Mouse (Mus musculus) adrenal gland (tissue): ENCODE measurements at regions not wholly inside any gene's neighbourhood (a gene's known extent, or its start where the extent isn't known, plus 50 kb on each side); places are given as distances from the start of the nearest gene placed in this dataset.

Source experiments
- intact Hi-C: fragments of 180-260 bp; cut with DNase I; formaldehyde crosslinking; loops from one replicate; pipeline ENCODE4 v1.15.1; 2025

DNA sequence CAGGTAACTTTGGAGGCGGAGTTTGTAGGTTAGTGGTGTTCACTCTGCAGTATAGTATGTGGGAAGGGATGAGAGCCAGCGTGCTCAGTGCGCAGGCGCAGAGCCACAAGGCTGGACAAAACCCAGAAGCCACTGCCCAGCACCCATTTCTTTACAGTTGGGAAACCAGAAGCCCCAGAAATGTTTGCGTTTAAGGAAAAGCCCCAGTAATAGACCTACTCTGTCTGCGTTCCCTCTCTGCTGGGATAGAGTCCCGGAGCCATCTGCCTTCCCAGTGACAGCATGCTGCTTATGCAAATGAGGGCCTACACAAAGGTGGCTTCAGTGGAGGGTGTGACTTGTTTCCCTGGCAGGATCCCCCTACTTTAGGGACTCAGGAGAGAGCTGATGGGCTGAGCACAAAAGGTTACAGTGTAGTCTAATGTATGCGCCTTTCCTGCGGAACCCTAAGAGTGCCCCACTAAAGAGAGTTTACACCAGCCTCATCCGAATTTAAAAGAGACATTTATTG, 456.0 kb downstream of the Irx1 start:
- intact Hi-C loops, result no loop called here

DNA sequence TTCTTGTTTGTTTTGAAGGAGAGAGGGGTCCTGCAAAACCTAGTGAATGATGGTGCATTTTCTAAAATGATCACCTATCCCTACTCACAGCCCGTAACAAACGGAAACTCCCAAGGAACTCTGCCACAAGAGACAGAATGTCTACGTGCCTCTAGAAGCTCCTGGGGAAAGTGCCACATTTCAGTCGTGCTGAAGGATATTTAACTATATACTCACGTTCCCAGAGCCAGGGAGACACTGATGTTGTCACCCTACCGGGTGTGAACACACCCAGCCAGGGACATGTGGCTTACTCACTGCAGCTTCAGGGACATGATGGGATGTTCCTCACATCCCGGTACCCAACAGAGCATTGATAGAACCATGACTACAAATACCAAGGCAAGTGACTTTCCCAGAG, 456.7 kb downstream of the Irx1 start:
- intact Hi-C loops, result no loop called here

DNA sequence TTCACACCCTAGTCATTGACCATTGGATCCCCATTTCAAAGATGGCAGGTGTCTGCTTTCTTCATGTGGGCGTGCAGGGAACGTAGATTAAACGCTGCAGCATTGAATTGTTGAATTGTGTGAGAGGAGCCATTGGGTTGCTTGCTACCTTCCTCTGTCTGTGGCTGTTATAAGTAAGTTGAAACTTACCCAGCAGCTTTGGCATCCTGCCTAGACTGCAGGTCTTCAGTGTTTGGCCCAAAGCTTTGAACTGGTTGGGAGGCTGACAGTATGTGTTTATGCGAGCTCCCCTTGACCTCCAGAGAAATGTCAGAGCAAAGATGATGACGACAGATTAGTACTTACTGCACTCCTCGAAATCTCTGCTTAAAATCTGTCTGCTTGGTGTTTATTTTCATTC, 473.8 kb downstream of the Irx1 start:
- intact Hi-C loops, result no loop called here

DNA sequence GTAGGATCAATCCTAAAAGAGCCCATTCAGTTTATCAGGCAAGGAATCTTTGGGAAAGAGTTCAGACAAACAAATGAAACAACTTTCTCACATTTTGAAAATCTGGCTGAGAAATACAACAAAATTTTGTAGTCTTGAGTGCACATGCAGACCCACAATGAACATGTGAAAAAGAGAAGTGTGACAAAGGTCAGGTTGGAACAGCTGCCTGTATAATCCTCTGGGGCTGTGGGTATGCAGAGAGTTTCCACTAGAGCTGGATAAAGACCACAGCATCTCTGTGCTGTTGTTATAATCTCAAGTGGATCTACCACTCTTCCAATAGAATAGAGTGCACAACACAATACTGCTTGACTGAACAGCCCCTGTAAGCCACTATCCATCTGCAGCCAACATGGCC, 482.3 kb downstream of the Irx1 start:
- intact Hi-C loops, result no loop called here

DNA sequence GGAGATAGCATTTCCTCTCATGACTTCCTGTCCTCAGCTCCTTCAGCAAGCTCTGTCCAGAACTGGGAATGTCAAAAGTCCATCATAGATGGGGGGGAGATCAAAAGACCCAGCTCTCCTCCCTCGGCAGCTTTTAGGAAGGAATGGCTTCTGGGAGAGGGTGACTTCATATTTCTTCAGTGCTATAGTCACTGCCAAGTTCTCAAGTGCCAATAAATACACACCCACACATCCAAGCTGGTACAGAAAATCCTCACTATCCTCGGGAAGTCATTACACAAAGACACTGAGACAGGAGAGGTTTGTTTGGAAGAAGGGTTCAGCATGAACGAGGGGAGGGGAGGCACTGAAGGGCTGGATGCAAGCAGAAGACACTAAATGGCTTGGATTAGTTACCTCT, 502.0 kb downstream of the Irx1 start:
- intact Hi-C loops, result no loop called here

DNA sequence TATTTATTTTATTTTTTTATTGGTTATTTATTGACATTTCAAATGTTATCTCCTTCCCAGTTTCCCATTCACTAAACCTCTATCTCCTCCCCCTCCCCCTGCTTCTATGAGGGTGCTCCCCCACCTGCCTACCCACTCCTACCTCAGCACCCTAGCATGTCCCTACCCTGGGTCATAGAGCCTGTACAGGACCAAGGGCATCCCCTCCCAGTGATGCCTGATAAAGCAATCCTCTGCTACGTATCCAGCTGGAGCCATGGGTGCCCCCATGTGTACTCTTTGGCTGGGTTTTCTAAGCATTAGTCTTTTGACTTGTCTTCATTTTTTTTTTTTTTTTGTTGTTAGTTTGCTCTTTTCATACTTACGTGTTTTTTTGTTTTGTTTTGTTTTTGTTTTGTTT, 502.9 kb downstream of the Irx1 start:
- intact Hi-C loops, result no loop called here

DNA sequence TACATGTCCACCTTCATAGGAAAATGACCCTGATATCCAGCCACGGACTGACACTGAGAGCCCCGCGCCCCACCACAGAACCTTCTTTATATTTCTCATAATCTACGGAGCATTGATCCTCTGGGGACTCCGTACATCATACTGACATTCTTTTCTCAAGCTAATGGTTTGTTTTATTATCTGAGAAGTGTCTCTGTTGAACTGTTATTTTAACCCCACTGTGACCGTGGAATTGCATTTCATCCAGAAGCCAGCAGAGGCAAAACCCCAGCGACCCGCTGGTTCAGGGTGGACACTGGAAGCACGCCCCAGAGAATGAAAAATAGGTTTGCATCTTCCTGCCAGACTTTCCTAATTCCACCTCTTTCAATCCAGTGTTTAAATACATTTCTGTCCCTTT, 503.4 kb downstream of the Irx1 start:
- intact Hi-C loops, result no loop called here

DNA sequence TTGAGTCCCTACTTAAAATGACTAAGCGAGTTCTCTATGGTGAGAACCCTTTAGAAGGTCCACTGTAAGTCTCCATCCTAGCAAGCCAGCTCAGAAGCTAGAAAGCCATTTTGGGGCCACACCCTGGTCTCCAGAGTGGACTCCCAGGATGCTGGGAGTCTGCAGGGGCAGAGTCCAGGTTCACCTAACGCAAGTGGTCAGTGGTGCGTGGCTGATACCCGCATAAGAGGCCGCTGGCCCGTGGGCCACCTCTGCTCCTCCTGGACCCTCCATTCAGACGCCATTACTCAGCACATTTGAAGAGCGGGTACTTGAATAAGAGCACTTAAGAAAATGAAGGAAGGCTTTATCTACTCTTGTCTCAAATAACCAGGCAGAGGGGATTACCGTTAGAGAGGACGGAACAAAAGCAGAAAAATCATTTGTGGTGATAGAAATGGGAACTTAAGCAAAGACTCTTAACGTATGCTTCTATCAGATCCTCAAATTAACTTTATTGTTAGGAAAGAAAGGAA, 504.4 kb downstream of the Irx1 start:
- intact Hi-C loops, result loop anchor here (10.0 kb wide), 1 partner anchor 1576 kb away; no protein-coding TSS in a partner anchor

DNA sequence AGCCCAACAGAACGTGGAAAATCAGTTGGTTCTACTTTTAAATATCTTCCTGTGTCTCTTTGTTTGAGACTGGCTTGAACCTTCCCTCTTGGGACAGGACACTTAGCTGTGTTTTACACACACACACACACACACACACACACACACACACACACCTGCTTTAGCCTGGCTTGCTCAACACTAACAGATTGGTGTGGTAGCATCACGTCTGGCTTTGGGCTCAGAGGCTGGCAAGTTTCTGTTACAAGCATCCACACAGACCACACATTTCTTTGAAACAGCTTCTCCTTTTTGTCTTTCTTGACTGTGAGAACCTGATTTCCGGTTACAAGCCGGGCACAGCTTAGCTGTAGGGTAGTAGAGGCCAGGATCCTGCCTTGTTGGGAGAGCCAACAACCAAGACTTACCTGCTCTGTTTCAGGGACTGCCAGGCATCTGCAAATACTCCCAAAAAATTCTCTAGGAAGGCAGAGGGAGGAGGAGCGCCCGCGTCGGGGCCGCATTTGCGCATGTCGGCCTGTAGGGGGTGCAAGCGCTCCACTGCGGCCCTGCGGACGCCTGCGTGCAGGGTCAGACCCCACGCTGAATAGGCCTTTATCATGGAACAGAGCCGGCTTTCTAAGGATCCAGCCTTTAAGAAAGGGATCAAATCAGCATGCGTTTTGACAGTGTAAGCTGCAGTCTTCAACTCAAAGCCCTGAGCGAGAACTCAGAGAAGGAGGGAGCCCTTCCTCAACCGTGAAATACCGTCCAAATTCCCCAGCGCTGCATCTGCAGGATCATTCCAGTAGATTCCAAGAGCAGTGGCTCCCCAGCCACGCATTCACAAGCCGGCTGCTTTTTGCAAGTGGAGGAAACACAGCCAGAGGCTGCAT, 505.2 kb downstream of the Irx1 start:
- intact Hi-C loops, result loop anchor here (10.0 kb wide), 1 partner anchor 1577 kb away; no protein-coding TSS in a partner anchor

DNA sequence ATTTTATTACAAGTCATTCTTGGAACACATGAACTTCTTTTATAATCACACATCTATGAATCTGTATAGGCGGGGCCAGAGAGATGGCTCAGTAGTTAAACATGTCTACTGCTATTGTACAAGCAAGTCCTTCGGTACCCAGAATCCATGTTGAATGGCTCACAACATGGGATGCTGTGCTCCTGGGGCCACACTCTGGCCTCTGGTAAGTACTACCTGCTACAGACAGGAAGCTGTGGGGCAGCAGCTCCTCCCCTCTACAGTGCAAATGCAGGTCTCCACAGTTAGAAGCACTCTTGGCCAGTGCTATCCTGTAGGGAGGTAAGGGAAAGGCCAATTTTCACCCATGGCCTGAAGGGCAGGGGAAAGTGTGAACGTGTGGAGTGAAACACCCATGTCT, 506.0 kb downstream of the Irx1 start:
- intact Hi-C loops, result loop anchor here (10.0 kb wide), 1 partner anchor 1577 kb away; no protein-coding TSS in a partner anchor

DNA sequence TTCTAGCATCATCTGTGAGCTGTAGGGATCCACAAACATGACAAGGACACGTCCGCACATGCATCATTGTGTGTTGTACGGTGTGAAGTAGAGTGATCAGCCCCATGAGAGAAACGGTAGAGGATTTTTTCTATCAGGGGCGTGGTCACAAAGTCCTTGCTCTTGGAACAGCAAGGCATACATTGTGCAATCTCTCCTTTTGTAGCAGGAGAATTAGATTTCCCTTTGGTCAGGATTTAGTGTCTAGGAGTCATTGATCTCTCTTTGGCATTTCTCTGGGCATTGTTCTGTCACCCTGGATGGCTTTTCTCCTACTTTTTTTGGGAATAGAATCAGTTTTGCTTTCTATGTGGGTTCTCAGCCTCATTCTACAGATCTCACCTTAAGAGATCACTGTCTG, 511.3 kb downstream of the Irx1 start:
- intact Hi-C loops, result loop anchor here (10.0 kb wide), 1 partner anchor 1583 kb away; no protein-coding TSS in a partner anchor

DNA sequence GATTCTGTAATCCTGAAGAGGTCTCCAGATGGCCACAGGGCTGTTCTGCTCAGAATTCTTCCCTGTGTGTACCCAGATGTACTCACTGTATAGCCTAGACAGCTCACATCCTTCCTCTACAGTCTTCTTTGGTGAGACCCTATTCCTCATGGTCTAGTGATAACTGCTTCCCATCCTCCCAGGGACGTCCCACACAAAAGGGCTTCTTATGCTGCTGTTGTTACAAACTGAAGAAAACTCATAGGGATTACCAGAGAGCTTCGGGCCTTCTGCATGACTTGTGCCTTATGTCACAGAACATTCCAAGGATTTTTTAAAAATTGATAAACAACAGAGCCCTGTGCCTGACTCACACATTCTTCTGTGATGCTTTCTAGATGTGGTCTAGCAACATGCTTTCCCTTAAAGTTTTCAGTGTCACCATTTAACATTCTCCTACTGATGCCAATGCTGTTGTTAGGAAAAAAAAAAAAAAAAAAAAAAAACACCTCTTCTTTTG, 525.9 kb downstream of the Irx1 start:
- intact Hi-C loops, result no loop called here

DNA sequence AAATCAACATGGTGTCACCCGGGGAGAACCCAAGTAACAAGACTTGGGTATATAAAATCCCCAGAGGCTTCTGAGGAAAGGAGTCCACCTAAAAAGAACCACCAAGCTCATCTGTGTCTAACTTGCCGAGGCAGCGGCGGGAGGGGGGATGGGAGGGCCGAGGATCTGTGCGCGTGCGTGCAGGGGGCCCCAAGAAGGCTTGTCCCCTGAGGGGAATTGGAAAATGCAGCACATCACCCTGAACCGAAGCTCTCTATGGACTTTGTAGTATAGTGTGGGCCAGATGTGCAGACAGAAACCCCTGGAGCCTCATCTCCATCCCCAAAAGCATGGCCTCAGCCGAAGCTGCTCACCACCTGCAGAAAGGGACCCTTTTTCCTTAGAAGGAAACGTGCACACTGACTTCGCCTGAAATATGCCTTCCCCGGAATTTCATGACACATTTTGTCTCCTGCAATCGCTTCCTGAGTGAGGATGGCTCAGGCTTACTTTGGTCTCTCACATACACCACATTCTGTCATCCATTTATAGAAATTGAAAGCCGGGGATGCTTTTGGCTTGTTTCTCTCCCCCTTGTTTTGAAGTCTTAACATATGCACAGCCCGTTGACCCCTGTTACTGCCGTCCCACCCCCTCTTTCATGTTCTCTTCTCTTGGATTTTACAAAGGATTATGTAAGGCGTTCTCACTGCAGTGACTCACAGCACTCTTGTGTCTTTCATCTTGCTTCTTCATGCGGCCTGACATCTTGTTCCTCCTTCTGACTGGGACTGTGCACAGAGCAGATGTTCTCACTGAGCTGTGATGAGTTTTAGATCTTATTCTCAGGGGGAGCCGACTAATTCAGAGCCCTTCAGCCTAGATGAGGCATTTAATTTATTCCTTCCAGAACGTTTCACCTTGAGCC, 559.6 kb downstream of the Irx1 start:
- intact Hi-C loops, result no loop called here

DNA sequence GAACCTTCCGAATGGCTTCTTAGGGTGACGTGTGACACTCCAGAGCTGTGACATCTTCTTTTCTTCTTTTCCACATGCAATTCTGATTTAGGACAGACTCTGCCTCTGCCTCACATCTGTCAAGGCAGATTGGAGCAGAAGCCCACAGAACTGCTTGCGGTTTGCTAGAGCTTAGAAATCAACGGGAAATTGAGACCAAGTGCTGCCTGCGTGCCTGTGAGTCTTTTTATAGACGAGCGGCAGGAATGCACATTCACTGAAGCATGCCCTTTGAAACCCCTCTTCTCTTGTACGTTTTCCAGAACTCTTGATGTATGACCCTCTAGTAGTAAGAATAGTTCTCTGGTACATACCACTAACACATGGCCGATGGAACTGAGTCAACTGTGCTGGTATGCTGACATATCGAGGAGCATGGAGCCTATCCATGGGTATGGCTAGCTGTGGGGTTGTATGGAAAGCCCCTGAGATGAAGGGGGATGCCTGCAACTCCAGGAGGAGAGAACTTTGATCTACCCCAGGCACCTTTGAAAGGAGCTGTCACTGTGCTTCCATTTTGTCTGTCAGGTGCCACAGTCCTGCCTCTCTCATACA, 552.2 kb upstream of the Adamts16 start:
- intact Hi-C loops, result no loop called here

DNA sequence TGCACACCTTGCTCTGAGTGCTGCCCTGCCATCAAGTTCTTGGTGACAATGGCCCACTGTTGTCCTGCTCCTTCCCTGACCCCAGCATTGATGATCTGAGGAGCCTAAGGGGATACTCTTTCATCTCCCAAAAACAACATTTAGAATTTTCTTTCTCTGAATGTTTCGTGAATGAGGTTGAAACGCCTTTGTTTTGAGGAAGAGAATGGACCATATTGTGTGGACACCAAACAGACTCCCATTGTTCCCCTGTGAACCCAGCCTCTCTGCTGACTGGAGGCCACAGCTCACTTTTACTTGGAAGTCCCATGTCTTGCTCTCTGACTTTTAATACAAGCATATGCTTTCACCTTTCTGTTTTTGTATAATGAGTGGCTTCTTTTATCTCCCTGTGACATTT, 537.0 kb upstream of the Adamts16 start:
- intact Hi-C loops, result no loop called here

DNA sequence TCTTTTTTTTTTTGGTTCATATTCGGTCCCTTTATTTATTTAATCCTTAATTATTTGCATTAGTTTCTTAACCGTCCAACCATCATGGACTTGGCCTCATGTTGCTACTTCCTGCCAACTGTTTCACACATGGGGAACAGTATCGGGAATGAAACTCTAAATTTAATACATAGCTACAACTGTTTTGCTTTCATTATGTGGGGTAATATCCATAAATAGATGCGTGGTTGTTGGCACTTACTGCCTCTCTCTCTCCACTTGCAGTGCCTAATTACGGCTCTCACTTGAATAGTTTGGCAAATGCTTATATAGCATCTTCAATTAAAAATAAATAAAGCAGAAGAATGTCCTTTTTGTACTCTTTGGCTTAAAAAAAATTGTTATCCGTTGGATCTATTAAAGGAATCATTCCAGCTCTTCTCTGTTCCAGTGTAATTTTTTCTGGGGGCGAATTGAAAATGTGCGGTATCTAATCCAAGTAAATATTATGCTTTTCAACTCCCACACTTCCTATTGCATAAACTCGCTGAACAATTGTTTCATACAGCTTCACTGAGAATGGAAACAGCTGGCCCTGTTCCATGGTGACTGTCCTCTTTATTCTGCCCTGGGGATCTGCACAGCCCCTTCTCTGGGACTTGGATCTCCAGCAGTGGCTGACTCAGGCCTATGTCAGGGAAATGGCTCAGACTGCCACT, 534.4 kb upstream of the Adamts16 start:
- intact Hi-C loops, result no loop called here

DNA sequence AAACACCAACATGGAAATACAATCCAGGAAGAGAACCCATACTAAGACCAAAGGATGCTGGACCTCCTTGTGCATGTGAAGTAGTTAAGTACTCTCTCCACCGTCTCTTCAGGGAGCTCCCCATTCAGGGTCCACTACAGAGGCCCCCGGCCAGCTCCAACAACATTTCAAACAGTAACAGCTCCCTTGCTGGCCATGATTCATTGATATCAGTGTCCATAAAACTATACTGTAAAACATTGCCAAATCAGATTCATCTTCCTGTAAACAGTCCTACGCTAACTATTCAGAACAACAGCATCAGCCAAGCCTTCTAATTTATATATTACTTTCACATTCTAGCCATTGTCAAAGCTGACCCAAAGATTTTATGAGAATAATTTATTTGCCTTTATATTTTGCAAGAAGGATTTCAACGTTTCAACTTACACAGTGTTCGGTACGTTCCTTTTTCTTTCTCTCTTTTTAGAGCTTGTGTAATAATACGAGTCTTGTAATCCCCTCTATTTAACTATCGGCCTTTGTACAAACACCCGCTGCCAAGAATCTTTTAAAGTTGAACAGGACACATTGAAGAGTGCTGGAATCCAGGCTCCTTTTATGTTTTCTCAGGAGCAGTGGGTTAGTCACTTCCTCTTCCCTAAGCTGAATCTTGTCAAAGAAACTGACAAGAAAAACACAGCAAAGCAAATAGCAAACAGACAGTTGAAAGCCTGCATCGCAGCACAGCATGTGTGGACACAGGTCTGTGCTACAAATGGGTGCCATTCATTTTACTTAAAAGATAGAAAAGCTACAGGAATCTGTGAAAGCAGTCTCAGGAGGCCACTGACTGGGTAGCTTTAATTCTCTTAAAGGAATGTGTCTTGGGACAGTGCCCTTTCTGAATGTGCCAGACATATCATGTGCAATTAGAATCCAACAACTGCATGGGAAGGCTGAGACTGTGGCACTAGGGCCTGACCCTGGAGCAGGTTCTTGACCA, 531.4 kb upstream of the Adamts16 start:
- intact Hi-C loops, result no loop called here

DNA sequence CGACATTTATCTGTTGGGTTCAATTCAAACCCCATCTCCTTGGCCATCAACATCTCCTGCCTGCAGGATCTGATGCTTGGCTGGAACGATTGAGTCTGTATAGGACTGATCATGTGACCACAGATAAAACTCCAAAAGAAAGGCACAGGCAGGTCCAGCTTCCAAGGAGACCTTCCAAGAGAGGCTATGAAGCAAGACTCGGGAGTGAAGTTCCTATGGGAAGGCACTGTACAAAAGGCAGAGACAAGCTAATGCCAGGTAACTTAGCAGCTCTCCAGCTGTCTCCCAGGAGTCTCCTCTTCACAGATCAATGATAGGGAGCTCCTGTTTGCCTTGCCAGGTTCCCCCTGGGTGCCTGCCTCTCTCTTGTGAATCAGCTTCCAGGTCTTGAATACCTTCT, 528.2 kb upstream of the Adamts16 start:
- intact Hi-C loops, result no loop called here

DNA sequence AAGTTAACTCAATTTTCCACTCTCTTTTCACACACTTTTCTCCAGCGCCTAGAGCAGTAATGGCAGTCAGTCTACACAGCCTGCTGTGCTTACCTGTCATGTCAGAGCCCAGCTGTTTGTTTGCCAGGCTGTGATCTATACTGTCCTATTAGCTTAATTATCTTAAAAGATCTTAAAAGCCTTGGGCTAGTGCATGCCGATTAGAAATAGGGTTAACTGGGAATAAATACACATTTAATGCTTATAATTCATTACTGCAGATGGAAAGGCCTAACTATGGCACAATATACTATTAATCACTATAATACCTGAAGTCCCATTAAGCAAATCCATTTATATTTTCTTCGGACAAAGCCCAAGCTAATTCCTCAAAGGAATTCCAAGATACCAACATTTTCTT, 523.6 kb upstream of the Adamts16 start:
- intact Hi-C loops, result no loop called here
